Mouse (Mus musculus) megakaryocyte, embryonic 14.5 days (primary cell): ENCODE measurements around the gene Xntrpc. TPM values are rescaled to one million over a fixed set of nuclear protein-coding genes. Genes with fewer than 3 reads are reported as not detected.
"Not testable (repeated sequence)": the region's sequence is repeated elsewhere in the genome, so short reads cannot be mapped to it uniquely, and the experiment has no call there.

Experiments used
- H3K27me3 ChIP-seq: replicated peaks from 2 replicates; pipeline ENCODE3; 2012; ENCODE audit warnings: inconsistent platforms
- H3K36me3 ChIP-seq: replicated peaks from 2 replicates; pipeline ENCODE3; 2012; ENCODE audit warnings: low read length, inconsistent platforms, mixed read lengths
- H3K4me1 ChIP-seq: 2 replicates; pipeline ENCODE4 v1.6.1; 2012; ENCODE audit warnings: inconsistent platforms
- H3K4me3 ChIP-seq: replicated peaks from 2 replicates; pipeline ENCODE3; 2012; ENCODE audit warnings: moderate library complexity, mild to moderate bottlenecking, inconsistent platforms
- H3K9me3 ChIP-seq: 2 replicates; pipeline ENCODE4 v1.6.1; 2012; ENCODE audit warnings: inconsistent platforms
- FLI1 ChIP-seq: IDR thresholded peaks from 2 replicates; pipeline ENCODE4 v1.6.1; 2012; ENCODE audit warnings: low read length, inconsistent platforms, mixed read lengths
- GATA1 ChIP-seq: IDR thresholded peaks from 3 replicates; pipeline ENCODE4 v1.6.1; 2012; ENCODE audit warnings: mixed read lengths, low read length, inconsistent platforms, borderline replicate concordance
- polyA plus RNA-seq: library from polyadenylated mRNA; stranded (reverse); fragments of >175 nt; gene quantifications from 2 replicates; pipeline ENCODE4 v1.2.3, GENCODE M21; 2012; ENCODE audit warnings: low replicate concordance; ENCODE audit not compliant: insufficient read depth

Gene Xntrpc
- polyA plus RNA-seq, 1 experiment: 0.51 TPM

DNA sequence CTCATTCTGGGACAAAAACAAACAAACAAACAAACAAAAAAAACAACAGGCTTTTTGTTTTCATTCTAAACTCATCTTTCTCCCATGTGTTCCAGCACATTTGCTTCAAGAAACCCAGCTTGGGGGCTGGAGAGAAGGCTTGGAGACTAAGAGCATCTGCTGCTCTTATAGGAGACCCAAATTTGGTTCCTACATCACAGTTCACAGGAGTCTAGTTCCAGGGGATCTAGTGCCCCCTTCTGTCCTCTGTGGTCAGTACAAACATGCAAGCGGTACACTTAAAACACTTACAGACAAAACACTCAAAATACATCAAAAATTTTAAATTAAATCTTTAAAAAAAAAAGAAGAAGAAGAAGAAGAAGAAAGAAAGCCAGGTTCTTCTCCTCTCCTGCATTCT, 30.6 kb upstream of the Xntrpc start:
- Histone ChIP-seq H3K27me3 (no peaks in the 10 kb centered on the region), H3K9me3 (no peaks in the 10 kb centered on the region), H3K4me1 (peaks cover 5% of the 10 kb centered on the region), H3K36me3 (peaks cover 94% of the 10 kb centered on the region), H3K4me3 (no peak overlapping the region)
- TF ChIP-seq GATA1: no peak
- no peak for TF ChIP-seq FLI1

DNA sequence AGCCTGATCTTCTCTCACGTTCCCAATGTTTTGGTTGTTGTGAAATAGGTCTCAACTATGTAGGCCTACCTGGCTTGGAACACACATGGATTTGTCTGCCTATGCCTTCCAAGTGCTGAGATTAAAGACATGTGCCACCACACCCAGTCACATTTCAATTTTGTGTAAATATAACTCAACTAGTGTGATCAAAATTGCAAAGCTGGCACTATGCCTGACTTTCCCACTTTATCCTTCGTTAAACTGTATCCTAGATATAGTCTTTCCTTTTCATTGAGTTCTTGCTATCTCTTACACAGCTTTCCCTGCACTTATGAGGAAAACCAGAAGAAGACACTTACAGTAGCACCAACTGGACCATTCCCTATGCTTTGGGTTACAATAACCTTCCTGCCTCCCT, 30.0 kb upstream of the Xntrpc start:
- Histone ChIP-seq H3K4me1 (peaks cover 2% of the 10 kb centered on the region), H3K9me3 (no peaks in the 10 kb centered on the region), H3K36me3 (peaks cover 95% of the 10 kb centered on the region), H3K4me3 (no peak overlapping the region), H3K27me3 (no peaks in the 10 kb centered on the region)
- no peak for TF ChIP-seq FLI1
- no peak for TF ChIP-seq GATA1

DNA sequence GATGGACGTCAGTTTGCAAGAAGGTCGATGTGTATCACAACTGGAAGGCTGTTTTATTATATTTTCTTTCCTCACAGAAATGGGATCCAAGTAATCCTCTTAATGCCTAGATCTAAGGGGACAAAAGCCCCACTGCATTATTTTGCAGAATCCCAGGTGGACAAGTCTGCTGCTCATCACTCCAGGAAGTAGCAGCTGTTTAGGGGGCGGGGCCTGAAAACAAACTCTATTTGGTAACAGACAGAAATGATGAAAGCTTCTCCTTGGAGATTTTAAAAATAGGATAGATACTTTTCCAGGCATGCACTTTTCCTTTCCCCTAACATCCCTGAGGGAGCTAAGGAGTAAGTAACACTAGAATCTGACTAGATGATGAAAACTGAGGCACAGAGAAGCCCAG, 28.2 kb upstream of the Xntrpc start:
- Histone ChIP-seq H3K36me3 (peaks cover 92% of the 10 kb centered on the region), H3K4me1 (peaks cover under 1% of the 10 kb centered on the region; the same call in 1 of the 2 replicates), H3K9me3 (no peaks in the 10 kb centered on the region), H3K27me3 (no peaks in the 10 kb centered on the region), H3K4me3 (no peak overlapping the region)
- TF ChIP-seq FLI1 (no peak), GATA1 (no peak)

DNA sequence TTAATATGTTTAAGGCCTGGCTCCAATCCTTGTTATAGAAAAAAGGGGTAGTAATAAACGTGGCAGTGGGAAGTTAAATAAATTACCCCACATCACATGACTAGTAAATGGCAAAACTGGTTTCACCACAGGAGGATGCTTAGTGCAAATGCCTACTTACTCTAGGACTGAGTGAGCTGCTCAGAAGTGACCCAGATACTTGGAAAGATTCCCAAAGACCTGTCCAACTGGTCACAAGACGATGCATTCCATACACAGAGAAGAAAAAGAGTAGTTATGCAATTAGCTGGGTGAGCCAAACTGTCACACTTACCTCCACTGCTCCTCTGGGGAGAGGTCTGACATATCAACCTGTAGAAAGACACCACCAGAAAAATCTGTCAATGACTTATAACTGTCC, 23.2 kb upstream of the Xntrpc start:
- TF ChIP-seq GATA1 (no peak), FLI1 (no peak)
- H3K4me3 ChIP-seq: no peak overlapping the region
- H3K27me3 ChIP-seq: no peaks in the 10 kb centered on the region
- H3K9me3 ChIP-seq: no peaks in the 10 kb centered on the region
- peaks cover 50% of the 10 kb centered on the region for H3K36me3 ChIP-seq
- peaks cover 19% of the 10 kb centered on the region for H3K4me1 ChIP-seq

DNA sequence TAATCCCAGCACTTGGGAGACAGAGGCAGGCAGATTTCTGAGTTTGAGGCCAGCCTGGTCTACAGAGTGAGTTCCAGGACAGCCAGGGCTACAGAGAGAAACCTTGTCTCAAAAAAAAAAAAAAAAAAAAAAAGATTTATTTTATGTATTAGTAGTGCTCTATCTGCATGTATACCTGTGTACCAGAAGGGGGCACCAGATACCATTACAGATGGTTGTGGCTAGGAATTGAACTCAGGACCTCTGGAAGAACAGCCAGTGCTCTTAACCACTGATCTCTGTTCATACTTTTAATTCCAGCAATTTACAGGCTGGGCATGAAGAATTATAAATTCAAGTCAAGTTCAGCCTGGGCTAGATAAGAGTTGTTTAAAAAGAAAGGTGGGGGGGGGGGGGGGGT, 17.0 kb upstream of the Xntrpc start:
- not testable (repeated sequence) for H3K27me3 ChIP-seq, H3K9me3 ChIP-seq, H3K4me3 ChIP-seq, H3K4me1 ChIP-seq
- peaks cover 22% of the 10 kb centered on the region for H3K36me3 ChIP-seq

DNA sequence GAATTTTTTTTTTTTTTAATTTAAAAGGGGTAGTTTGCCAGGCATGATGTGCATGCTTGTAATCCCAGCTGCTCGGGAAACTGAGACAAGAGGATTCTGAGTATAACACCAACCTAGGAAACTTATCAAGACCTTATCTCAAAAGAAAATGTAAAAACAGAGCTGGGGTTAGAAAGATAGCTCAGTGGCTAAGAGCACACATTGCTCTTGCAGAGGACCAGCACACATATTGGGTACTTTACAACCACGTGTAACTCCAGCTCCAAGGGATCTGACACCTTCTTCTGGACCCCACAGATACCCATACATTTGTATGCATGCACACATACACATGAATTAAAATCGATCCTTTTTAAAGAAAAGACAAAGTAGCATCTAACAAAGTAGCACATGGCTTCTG, 4.2 kb upstream of the Xntrpc start:
- Histone ChIP-seq H3K4me1 (peaks cover 29% of the 10 kb centered on the region), H3K27me3 (no peaks in the 10 kb centered on the region), H3K36me3 (peaks cover 30% of the 10 kb centered on the region), H3K4me3 (no peak overlapping the region), H3K9me3 (no peaks in the 10 kb centered on the region)
- no peak for TF ChIP-seq GATA1
- no peak for TF ChIP-seq FLI1

DNA sequence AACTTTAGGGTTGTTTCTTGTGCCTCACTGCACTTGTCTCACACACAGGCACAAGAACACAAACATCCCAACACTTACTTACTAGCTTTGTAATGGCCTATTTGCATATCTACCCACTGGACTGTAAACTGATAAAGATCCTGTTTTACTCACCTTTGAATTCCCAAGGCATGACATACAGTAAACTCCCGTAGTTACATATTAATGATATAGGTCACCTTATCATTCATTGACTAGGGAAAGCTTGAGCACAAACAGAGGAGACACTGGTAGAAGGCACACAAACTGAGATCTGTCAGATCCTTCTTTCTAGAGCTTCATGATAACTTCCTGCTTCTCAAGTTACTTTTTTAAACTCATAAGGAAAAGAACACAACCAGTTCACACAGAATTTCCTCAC, 3.3 kb upstream of the Xntrpc start:
- peaks cover 33% of the 10 kb centered on the region for H3K4me1 ChIP-seq
- H3K9me3 ChIP-seq: no peaks in the 10 kb centered on the region
- H3K36me3 ChIP-seq: peaks cover 24% of the 10 kb centered on the region
- TF ChIP-seq FLI1 (no peak), GATA1 (no peak)
- no peak overlapping the region for H3K4me3 ChIP-seq
- no peaks in the 10 kb centered on the region for H3K27me3 ChIP-seq

DNA sequence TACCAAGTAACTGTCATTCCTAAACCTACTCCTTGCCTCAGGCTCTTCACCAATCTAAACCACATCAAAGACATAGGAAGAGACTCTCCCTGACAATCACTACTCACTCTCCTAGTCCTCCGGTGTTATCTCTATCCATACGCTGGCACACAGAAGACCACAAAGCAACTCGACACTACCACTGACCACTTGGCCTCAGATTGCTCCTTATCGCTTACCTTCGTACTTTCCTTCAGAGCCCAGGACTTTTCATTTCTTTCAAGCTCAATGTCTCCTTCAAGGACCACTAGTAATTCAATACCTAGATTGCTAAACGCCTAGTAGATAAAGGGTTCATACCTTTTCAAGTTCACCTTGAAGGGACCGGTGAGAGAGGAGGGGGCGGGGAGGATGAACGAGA, 1.6 kb upstream of the Xntrpc start:
- TF ChIP-seq FLI1: no peak
- TF ChIP-seq GATA1: no peak
- H3K36me3 ChIP-seq: peaks cover 15% of the 10 kb centered on the region
- H3K9me3 ChIP-seq: no peaks in the 10 kb centered on the region
- peaks cover 33% of the 10 kb centered on the region for H3K4me1 ChIP-seq
- peak overlapping the region; percentile 95 for H3K4me3 ChIP-seq
- no peaks in the 10 kb centered on the region for H3K27me3 ChIP-seq

DNA sequence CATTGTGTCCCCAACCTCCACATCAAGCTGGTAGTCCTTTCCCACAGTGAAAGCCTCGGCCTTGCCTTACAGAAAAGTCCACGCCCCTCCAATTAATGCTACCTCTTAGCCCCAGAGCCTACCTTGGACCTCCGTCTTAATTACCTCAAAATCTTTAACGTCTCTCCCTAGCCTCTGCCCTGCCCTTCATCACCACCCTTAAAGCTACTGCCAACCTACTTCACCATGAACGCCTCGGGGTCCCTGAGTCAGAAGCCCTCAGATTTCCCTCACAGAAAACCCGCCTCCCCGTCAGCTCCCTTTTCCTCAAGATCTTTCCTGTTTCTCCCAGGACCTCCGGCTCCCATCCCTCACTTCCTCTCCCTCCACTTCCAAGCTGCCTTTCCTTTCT, 863 bp upstream of the Xntrpc start:
- Histone ChIP-seq H3K36me3 (peaks cover 11% of the 10 kb centered on the region), H3K27me3 (no peaks in the 10 kb centered on the region), H3K9me3 (no peaks in the 10 kb centered on the region), H3K4me3 (peak overlapping the region; percentile 95), H3K4me1 (peaks cover 33% of the 10 kb centered on the region)
- TF ChIP-seq GATA1 (no peak), FLI1 (no peak)

DNA sequence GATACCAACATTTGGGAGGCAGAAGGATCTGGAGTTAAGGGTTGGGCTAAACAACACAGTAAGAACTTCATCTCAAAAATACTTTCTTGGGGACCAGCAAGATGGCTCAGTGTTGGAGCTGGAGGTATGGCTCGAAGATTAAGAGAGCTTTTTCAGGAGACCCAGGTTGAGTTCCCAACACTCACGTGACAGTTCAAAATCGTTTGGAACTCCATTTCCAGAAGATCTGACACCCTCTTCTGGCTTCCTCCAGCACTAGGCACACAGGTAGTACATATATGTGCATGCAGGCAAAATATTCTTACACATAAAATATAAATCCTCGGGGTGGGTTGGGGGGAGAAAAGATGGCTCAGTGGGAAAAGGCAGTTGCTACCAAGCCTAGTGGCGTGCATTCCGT, 850 bp downstream of the Xntrpc start:
- TF ChIP-seq GATA1 (no peak), FLI1 (no peak)
- H3K9me3 ChIP-seq: no peaks in the 10 kb centered on the region
- H3K4me3 ChIP-seq: peak overlapping the region; percentile 95
- no peaks in the 10 kb centered on the region for H3K27me3 ChIP-seq
- H3K4me1 ChIP-seq: peaks cover 31% of the 10 kb centered on the region
- H3K36me3 ChIP-seq: peaks cover 16% of the 10 kb centered on the region

DNA sequence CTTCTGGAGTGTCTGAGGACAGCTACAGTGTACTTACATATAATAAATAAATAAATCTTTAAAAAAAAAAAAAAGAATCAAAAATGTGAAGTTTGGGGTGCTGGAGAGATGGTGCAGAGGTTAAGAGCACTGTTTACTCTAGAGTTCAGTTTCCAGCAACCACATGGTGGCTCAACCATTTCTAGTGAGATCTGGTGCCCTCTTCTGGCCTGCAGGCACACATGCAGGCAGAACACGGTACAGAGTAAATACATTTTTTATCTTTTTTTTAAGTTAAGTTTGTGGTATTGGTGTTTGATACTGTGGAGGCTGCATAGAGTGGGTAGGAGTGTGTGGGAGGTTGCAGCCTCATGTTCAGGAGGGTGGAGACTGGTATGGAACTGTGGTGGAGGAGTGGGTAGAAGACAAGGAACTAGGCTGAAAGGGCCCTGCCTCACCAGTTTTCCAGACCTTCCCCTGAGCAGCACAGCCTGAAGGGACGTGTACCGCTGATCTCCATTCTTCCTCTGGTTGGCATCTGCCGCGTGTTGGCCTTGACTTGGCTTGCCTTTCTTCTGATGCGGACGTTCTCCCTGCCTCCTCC, 11.3 kb downstream of the Xntrpc start:
- H3K9me3 ChIP-seq: no peaks in the 10 kb centered on the region
- TF ChIP-seq GATA1 (no peak), FLI1 (no peak)
- H3K4me3 ChIP-seq: no peak overlapping the region
- no peaks in the 10 kb centered on the region for H3K27me3 ChIP-seq
- H3K36me3 ChIP-seq: peaks cover 87% of the 10 kb centered on the region
- 0 out of 2 replicates have a peak, but pooled peaks cover 3% of the 10 kb centered on the region for H3K4me1 ChIP-seq
